In genomic region chr11:51732883-51733282, GRCm38 (mm10) we compare ENCODE assay signal across 15 mouse cellular contexts.
"Had no signal": no experiment of that assay in that cellular context is flagged by ENCODE, and none has a peak within 500 bp of the region (broad histone marks: within the 10 kb centered on the region; RNA-seq: fewer than 3 reads in every experiment).

No protein-coding gene starts in this region.

- H3K27ac ChIP-seq: neural tube, embryonic 15.5 days; stomach, embryonic 15.5 days; stomach, postnatal 0 days had no signal

- H3K9me3 ChIP-seq: neural tube, embryonic 15.5 days; stomach, embryonic 15.5 days had no signal

- DNase-seq: retina, postnatal 1 day; right cerebral cortex, adult 18-20 months; right cerebral cortex, postnatal 14 days; right cerebral cortex, postnatal 25 days; right cerebral cortex, postnatal 4 days; spleen, adult 18-20 months; thymus, adult 18-20 months; thymus, adult 2 months; thymus, postnatal 14 days; thymus, postnatal 25 days; thymus, postnatal 36 days; thymus, postnatal 4 days had no signal

- H3K27me3 ChIP-seq: neural tube, embryonic 15.5 days; stomach, embryonic 15.5 days had no signal

- H3K4me3 ChIP-seq: neural tube, embryonic 15.5 days; stomach, embryonic 15.5 days had no signal

- H3K4me1 ChIP-seq: neural tube, embryonic 15.5 days; stomach, embryonic 15.5 days had no signal

- H3K9ac ChIP-seq: neural tube, embryonic 15.5 days; stomach, embryonic 15.5 days had no signal
